Mouse (Mus musculus) kidney, adult 8-10 months (tissue): Measurements from ENCODE around the gene Notum.

Experiments used
- DNase-seq, 2 experiments: peaks; one replicate each; pipeline ENCODE4 v3.0.0; 2022

The Notum gene

DNA sequence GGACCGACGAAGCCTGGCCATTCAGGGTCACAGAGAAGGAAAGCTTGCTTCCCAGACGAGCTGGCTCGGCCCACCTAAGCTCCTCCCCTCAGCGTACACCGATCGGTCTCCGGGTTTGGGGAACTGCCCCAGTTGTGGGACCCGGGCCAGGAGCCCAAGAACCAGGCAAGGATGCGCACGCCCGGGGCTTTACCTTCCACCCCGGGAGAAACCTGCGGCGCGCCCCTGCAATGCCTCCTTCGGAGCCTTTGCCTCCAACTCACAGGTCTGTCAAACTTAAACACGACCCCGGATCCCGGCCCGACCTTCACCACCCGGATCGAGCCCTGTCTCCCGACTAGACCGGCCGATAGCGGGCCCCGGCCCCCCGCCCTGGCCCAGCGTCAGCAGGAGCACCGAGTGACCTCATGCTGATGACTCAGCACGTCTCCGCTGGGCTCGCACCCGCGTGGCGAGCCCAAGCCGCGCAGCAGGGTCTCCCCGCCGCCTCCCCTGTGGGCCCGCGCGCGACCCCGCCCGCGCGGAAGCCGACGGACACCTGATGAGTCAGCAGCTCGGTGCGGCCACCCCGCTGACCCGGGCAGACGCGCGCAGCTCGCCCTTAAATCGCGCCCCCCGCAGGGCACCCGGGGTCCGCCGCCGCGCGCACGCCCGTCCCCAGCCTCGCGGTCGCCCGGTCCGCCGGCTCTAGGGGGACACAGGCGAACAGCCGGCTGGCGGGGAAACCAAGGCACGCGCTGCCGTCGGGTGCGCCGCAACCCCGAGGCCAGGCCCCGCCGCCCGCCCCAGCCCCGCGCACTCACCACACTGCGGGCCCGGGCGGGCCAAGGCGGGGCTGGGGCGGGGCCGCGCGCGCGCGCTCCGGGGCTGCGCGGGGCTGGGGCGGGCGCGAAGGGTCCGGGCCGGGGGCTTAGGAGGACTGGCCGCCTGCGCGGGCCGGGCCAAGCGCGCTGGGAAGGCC lies 28.1 kb downstream of the Notum start:
- peak; percentile 86 to 88 for DNase-seq

GRCm38 (mm10) chr11:120631726-120632448 lies 29.1 kb downstream of the Notum start:
- no peak for DNase-seq

- DNase-seq, result peak; percentile 75 to 77
These were observed 29.9 kb downstream of the Notum start for GRCm38 (mm10) chr11:120630881-120631725.

DNA sequence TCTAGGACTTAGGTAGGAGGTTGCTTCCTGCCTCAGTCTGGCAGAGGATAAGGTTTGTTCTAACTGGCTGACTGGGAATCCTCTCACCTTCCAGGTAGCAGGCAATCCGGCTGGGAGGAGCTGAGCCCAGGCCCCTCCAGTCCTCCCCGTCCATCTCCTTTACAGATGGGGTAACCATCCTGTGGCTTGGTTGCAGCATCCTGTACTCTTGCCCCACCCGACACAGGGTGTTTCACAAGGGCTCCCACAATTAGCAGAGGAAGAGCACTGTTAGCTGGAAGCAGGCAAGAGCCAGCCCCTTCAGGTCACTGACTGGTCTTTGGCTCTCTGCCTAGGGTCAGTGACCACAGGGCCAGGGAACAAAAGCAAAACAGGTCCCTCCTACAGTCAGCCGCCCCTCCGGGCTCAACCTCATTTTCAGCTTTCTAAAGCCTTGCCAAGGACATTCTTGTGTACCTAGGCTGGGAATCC lies 30.5 kb downstream of the Notum start:
- peak; percentile 86 to 89 for DNase-seq

- peak; percentile 67 to 69 for DNase-seq
These were observed 31.1 kb downstream of the Notum start for GRCm38 (mm10) chr11:120629911-120630310.

- DNase-seq, result peak; percentile 74
These were observed 31.6 kb downstream of the Notum start for GRCm38 (mm10) chr11:120629341-120629730.

- DNase-seq, result no peak
These were observed 32.2 kb downstream of the Notum start for GRCm38 (mm10) chr11:120628601-120629340.

GRCm38 (mm10) chr11:120627468-120628300 lies 33.3 kb downstream of the Notum start:
- no peak for DNase-seq

DNA sequence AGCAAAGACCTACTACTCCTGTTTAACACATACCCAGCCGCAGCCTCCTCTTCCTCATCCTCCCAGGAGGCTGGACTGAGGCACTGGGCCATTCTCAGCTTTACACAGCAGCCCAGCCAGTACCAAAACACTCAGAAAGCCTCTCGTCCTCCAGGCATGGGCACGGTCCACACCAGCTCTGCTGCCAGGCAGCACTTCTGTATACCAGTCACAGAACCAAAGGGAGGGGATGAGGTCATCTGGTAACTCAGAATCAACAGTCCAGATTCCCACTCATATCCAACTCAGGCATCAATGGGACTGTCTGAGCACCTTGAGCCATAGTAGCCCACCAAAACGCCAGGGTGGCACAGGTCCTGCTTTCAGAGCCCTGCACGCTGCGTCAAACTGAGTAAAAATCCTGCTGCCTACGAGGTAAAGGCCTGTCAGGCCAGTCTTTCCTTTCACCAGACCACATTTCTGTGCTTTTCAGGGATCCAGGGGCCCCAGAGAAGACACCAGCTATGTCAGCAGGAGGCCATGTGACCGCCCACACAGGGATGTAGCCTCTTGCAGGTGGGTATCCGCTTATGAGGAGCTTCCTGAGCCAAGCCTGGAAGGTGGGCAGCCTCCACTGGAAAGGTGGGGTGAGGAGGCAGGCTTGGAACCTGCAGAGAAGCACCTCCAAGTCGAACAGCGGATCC lies 34.0 kb downstream of the Notum start:
- no peak for DNase-seq

DNA sequence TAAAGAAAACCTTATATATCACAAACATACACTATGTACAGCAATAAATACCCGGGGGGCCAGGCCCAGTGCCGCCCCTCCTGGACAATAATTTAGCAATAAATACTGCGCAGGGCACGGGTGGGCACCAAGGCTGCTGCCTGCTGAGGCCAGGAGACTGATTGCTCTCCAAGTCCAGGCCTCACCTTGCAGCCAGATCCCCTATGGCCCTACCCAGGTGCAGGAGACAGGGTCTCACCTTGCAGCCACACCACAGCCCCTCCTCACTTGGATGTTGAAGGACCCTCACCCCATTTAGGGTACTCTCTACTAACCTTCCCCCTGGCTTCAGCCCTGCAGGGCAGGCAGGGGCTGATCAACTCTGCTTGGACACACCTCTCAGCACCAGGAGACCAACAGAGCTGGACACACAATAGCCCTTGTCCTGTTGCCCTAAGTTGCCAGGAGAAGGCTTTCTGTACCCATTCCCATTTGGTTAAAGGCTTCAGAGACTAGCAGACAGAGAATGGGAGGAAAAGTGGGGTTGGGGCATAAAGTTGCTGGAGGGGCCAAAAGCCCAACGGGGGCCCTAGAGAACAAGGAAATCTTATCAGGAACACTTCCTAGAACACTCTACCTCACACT lies 35.7 kb downstream of the Notum start, which contains the start of gene Sirt7:
Gene Sirt7, minus strand, starts transcription at position 89 of the 624 bp plus-strand sequence.
- no peak for DNase-seq

- peak; percentile 84 to 87 for DNase-seq
These were observed 36.3 kb downstream of the Notum start for GRCm38 (mm10) chr11:120624680-120625111.

GRCm38 (mm10) chr11:120623961-120624679 lies 36.9 kb downstream of the Notum start:
- DNase-seq, result peak; percentile 64 to 81

- DNase-seq, result no peak
These were observed 38.2 kb downstream of the Notum start for GRCm38 (mm10) chr11:120622805-120623204.

- no peak for DNase-seq
These were observed 40.8 kb downstream of the Notum start for GRCm38 (mm10) chr11:120620195-120620594.

DNA sequence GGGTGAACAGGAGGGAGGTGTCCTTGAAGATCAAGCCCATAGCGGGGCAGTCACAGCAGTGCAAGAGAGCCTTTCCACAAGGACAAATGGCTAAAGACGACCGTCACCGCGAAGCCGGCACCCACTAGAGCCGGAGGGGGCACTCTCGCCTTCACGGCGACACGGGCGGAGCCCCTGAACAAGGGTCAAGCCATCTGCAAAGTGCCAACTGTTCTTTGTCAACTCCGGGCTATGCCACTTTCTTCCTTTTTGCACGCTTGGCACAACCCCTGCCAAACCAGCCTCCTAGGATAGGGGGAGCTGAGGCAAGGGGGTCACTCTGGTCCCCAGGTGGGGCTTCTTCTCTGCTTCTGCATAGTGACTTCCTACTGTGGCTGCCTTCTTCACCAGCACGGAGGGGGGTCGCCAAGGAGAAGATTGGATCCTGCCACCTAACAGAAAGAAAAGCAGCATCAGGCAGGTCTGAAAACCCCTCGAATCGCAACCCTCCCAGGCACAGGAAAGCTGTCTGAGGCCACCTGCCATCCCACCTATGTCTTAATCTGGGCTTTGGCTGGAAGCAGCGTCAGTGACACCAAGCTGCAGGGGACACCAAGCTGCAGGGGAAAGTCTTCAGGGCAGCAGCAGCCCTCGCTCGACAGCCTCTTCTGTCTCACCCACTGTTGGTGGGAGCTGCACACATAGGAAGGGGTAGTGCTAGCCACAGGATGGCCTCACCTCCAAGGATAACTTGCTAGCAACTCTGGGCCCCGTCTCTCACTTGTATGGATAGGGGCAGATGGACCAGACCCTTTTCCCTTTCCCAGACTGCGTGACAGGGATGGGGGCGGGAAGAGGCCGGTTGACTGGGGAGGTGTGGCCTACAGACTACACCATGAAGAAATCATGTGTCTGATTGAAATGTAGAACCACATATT lies 42.1 kb downstream of the Notum start:
- DNase-seq, result no peak

- peak; percentile 96 for DNase-seq
These were observed 43.4 kb downstream of the Notum start, which contains the start of gene Pcyt2 for GRCm38 (mm10) chr11:120617519-120618112. TSS of gene Pcyt2 (minus strand) at chr11:120617936.

DNA sequence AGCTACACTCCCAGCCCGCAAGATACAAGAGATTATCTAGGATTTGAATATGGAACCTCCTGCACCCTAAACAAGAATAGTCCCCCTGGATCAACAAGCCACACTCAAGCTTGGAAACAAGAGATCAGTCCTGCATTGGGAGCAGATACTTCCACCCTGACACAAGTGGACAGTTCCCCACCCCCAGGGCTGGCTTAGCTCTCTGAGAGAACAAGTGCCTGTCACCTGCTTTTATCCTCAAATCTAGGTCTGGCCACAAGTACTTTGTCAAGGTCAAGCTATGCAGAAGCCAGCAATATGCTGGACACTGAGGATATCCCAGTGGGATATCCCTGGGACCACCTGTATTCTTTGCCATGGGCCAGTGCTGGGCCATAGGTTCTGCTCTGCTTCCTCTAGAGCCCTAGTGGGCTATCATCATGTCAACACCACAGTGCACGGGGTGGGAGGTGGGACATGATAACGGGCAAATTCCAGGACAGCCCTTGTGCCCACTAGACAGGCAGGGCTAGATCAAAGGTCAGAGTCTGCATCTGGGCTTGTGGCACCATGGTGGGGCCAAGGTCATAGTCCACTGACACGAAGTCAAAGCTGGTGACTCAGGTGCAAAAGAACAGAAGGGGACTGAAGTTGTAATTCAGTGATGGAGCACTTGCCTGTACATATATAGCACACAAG lies 44.2 kb downstream of the Notum start:
- peak; percentile 79 to 84 for DNase-seq
